Mouse (Mus musculus) embryonic fibroblast, embryonic 13.5 days (primary cell): ENCODE results near the gene Clmp.

Source experiments
- CTCF ChIP-seq: IDR thresholded peaks from 2 replicates; pipeline ENCODE4 v1.5.1; 2011; ENCODE audit warnings: mild to moderate bottlenecking, control low read depth, low read length, moderate library complexity, borderline replicate concordance; ENCODE audit not compliant: insufficient read depth
- POLR2A ChIP-seq: IDR thresholded peaks from 2 replicates; pipeline ENCODE4 v1.6.1; 2011; ENCODE audit warnings: low read depth, mild to moderate bottlenecking, control low read depth, low read length, moderate library complexity

GRCm38 (mm10) chr9:40670313-40670712, 15.4 kb upstream of the Clmp start, which contains the start of gene Gm21915:
- TF ChIP-seq CTCF, result no peak
- no peak for TF ChIP-seq POLR2A
